Mouse (Mus musculus) monocyte, adult 2 months (primary cell): ENCODE data around the gene Uaca.

Source experiments
- DNase-seq, 2 experiments: peaks; one replicate each; pipeline ENCODE4 v3.0.0; 2022; ENCODE audit warnings: low spot score in 2 of 2, low read depth in 1 of 2

The Uaca gene

GRCm38 (mm10) chr9:60836151-60836550 lies 41.8 kb downstream of the Uaca start:
- DNase-seq: no peak

DNA sequence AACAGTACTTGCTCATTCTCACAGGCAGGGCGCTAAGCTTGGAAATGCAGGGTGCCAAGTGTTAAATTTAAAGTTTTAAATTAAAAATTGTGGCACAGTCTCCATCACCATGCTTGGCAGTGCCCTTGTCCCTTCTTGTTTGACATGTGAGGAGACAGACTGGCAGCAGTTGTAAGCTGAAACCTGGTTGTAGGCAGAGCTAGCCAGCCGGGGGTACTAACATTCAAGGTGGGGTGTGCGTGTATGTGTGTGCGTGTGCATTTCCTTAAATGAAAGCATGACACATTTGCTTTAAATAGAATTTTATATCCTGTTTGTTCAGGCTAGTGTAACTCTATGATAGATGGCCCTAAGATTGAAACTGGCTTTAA lies 42.7 kb downstream of the Uaca start:
- no peak for DNase-seq

DNA sequence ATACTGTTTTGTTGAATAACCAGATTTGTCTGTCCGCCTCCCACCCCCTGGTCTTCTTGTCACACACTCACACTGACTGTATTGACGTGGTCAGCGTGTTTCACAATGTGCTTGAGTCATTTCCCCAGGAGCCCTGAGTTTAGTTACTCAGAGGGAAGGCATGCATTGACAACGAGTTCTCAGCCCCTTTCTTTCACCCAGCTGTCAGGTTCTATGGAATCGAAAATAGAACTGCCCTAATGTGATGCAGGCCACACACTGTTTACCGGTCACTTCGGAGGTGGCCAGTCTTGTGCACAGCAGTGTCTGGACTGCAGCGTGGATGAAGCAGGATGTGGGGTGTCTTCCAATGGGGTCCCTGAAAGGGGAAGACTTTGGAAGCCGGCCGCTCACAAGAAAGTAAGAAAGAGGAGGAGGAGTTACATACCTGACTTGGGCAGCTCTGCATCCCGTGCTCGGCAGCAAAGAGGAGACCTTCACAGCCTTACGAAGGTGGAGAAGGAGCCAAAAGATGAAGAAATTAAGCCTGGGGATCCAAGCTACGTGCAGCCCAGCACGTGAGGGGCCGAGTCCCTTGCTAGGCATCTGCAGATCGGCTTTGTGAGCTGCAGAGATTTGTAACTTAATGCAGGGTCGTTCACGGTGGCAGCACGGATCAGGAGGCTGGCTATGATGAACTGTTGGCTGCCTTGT lies 43.3 kb downstream of the Uaca start:
- DNase-seq: no peak

GRCm38 (mm10) chr9:60838331-60838872 lies 44.1 kb downstream of the Uaca start:
- no peak for DNase-seq

GRCm38 (mm10) chr9:60841393-60841792 lies 47.1 kb downstream of the Uaca start:
- DNase-seq: no peak

DNA sequence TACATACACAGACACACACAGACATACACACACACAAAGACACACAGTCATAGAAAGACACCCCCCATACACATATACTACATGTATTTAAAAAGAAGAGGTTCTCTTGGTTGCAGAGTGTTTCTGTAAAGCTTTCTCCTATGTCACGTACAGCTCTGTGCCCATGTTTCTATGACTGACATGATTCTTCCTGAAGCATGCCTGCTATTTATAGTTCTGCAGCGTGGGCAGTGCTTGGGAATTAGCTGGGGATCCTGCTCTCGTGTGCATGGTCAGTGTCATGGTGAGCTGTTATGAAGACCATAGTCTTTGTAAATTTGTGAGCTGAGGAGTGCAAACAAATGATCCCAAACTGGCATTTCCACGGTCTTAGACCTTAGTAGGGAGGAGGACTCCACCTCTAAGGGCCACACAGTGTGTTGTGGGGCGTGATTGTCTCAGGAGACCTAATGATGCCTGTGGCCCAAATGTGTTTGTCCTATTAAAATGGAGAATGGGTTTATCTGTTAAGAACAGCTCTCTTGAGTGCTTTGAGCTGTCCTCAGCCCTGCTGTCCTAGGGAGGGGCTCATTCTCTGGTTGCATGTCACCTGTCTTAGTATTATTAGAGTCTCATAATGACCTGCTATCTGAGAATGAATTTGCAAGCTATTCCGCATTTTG lies 49.2 kb downstream of the Uaca start:
- no peak for DNase-seq

GRCm38 (mm10) chr9:60848730-60849129 lies 54.4 kb downstream of the Uaca start:
- DNase-seq: no peak

DNA sequence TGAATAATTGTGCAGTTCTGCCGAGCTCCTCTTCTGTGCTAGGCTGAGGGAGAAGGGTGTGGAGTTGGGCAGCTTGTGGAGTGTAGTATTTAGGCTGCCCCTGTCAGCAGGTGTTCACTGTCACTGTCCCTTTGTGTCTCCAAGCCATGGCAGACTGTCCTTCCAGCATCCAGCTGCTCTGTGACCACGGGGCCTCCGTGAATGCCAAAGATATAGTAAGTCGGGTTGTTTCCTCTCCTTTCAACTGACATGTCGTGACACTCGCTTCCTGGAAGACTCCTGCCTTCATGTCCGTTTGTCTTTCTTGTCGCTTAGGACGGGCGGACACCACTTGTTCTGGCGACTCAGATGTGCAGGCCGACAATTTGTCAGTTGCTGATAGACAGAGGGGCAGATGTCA lies 55.6 kb downstream of the Uaca start:
- no peak for DNase-seq

DNA sequence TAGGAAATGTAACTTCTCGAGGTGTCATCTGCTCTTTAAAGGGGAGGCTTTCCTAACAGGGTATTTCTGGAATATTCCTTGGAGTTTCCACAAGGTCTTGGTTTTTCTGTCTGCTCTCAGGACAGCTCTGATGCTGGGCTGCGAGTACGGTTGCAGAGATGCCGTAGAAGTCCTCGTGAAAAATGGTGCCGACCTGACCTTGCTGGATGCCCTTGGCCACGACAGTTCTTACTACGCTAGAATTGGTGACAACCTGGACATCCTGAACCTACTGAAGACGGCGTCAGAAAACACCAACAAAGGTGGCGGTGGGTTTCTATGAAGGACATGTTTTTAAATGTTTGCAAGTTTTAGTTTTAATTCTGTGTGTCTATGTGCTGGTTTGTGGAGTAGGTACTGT lies 59.9 kb downstream of the Uaca start:
- no peak for DNase-seq

GRCm38 (mm10) chr9:60857833-60858232 lies 63.5 kb downstream of the Uaca start:
- no peak for DNase-seq

DNA sequence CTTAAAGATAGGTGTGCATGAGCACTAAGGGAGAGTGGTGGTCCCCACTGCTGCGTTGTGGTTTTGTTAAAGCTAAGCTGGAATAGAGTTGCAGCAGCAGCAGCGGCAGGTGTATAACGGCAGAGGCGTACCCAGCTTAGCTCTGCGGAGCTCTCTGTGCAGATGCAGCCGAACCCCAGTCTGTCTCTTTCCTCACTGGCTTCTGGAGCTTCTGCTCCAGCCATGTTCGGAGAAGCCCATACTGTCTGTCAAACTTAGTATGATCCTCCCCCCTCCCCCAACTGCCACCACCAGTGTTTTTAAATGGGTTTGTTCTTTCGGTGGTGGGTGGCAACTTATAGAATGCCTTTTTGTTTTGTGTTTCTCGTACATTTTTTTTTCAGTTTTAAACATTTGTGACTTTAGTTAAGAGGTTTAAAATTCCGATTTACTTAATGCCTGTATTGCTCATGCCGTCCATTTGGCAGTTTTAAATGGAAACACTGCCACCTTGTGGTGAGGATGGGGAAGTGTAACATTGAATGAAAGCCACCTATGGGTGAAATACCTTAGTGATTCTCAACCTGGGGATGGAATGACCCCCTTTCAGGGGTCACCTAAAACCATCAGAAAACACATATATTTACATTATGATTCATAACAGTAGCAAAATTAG lies 64.1 kb downstream of the Uaca start:
- DNase-seq: no peak

GRCm38 (mm10) chr9:60859031-60859430 lies 64.7 kb downstream of the Uaca start:
- no peak for DNase-seq

DNA sequence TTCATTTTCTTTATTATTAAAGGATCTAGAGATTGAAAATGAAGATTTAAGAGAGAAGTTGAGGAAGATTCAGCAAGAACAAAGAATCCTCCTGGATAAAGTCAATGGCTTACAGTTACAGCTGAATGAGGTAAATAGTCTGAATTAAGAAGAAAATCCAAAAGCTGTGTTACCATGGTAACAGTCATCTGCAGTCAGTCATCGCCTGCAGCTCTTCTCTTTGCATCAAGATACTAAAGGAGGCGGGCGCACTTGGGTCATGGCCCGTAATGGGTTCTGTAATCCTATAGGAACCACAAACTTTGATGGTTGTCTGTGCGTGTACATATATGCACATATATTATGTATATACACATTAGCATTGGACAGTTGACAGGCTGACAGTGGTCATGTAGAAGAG lies 66.7 kb downstream of the Uaca start:
- DNase-seq: no peak

GRCm38 (mm10) chr9:60864664-60865063 lies 70.3 kb downstream of the Uaca start:
- DNase-seq: no peak

GRCm38 (mm10) chr9:60865866-60866265 lies 71.5 kb downstream of the Uaca start:
- no peak for DNase-seq

DNA sequence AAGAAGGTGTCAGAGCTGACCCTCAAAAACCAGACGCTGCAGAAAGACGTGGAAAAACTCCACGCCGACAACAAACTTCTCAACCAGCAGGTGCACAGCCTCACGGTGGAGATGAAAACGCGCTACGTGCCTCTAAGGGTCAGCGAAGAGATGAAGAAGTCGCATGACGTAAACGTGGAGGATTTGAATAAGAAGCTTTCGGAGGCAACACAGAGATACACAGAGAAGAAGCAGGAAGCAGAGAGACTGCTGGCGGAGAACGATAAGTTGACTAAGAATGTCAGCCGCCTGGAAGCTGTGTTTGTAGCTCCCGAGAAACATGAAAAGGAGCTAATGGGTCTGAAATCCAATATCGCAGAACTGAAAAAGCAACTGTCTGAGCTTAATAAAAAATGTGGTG lies 76.1 kb downstream of the Uaca start:
- no peak for DNase-seq

DNA sequence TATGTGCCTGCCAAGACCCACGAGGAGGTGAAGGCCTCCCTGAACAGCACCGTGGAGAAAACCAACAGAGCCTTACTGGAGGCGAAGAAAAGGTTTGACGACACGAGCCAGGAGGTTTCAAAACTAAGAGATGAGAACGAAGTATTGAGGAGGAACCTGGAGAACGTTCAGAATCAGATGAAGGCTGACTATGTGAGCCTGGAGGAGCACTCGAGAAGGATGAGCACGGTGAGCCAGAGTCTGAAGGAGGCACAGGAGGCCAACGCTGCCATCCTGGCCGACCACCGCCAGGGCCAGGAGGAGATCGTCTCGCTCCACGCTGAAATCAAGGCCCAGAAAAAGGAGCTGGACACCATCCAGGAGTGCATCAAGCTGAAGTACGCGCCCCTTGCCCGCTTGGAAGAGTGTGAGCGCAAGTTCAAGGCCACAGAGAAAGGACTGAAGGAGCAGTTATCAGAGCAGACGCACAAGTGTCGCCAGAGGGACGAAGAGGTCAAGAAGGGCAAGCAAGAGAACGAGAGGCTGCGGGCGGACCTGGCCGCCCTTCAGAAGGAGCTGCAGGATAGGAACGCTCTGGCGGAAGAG lies 76.7 kb downstream of the Uaca start:
- DNase-seq: no peak

DNA sequence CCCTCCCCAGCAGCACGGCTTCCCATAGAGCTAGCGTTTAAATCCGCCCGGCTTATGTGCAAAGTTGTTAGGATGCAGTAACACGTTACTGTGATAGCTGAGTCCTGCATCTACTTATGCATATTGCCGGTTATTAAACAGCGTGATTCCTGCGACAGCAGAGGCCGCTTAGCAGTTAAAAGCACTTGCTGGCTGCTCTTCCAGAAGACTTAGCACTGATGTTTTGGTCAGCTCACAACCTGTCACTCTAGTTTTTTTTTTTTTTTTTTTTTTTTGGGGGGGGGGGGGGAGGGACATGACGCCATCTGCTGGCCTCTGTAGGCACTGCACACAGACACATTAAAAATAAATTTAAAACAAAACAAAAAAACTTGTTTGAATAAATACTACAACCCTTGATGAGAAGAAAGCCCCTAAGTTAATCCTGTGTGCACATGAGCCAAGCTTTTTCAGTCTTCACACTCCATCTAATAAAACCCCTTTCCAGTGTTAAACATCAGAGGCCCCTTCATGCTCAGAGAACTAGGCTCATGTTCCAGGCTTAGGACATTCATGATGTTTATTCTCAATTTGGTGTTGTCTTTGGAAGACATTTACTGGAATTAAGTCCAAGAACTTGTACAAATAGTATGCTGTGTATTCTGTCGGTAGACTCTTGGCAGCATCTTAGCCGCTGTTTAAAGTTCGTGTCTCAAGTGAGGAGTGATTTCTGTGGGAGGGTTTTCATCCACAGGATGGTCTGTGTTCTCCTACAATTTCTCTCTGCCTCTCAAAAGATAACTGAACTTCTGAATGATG lies 79.1 kb downstream of the Uaca start:
- DNase-seq: no peak

GRCm38 (mm10) chr9:60874055-60874392 lies 79.7 kb downstream of the Uaca start:
- DNase-seq: no peak

- no peak for DNase-seq
Observed at GRCm38 (mm10) chr9:60876085-60876484, 81.7 kb downstream of the Uaca start.

- no peak for DNase-seq
Observed at GRCm38 (mm10) chr9:60876531-60876930, 82.2 kb downstream of the Uaca start.
